Mouse (Mus musculus) limb, embryonic 11.5 days (tissue): ENCODE data around the gene Fshr. TPM values are rescaled to one million over a fixed set of nuclear protein-coding genes. Genes with fewer than 3 reads are reported as not detected.
"Not testable (repeated sequence)": the region's sequence is repeated elsewhere in the genome, so short reads cannot be mapped to it uniquely, and the experiment has no call there.

ENCODE experiments used
- ATAC-seq: fragments of 200-750 bp; cut with Nextera tagmentation; 2 replicates; pipeline ENCODE4 v1.8.0; 2017; ENCODE audit warnings: low read depth; ENCODE audit not compliant: insufficient number of reproducible peaks, low FRiP score, low TSS enrichment
- DNase-seq: peaks from one replicate; pipeline ENCODE4 v3.0.0-alpha.2; 2015; ENCODE audit warnings: low spot score
- H3K27ac ChIP-seq: fragments of 300-500 bp; sonication (generic); replicated peaks from 2 replicates; pipeline ENCODE4 v1.5.1; 2014; ENCODE audit warnings: low read depth, mild to moderate bottlenecking, low read length
- H3K27me3 ChIP-seq: fragments of 300-500 bp; sonication (generic); 2 replicates; pipeline ENCODE4 v1.6.1; 2014; ENCODE audit warnings: mild to moderate bottlenecking, low read length, mixed read lengths; ENCODE audit not compliant: control insufficient read depth, insufficient read depth
- H3K36me3 ChIP-seq: fragments of 300-500 bp; sonication (generic); 2 replicates; pipeline ENCODE4 v1.6.1; 2014; ENCODE audit warnings: mild to moderate bottlenecking, low read length, moderate library complexity, mixed read lengths; ENCODE audit not compliant: control insufficient read depth, insufficient read depth
- H3K4me1 ChIP-seq: fragments of 300-500 bp; sonication (generic); 2 replicates; pipeline ENCODE4 v1.6.1; 2014; ENCODE audit warnings: low read length, mixed read lengths; ENCODE audit not compliant: control insufficient read depth, insufficient read depth
- H3K4me2 ChIP-seq: fragments of 300-500 bp; sonication (generic); 2 replicates; pipeline ENCODE4 v1.6.1; 2014; ENCODE audit warnings: low read depth, mild to moderate bottlenecking, moderate library complexity; ENCODE audit not compliant: severe bottlenecking
- H3K4me3 ChIP-seq: fragments of 300-500 bp; sonication (generic); 2 replicates; pipeline ENCODE4 v1.5.1; 2014; ENCODE audit warnings: low read depth, low read length
- H3K9ac ChIP-seq: fragments of 300-500 bp; sonication (generic); 2 replicates; pipeline ENCODE4 v1.6.1; 2014; ENCODE audit warnings: mild to moderate bottlenecking, low read length
- H3K9me3 ChIP-seq: fragments of 300-500 bp; sonication (generic); 2 replicates; pipeline ENCODE4 v1.6.1; 2016; ENCODE audit warnings: low read length; ENCODE audit not compliant: control insufficient read depth
- WGBS: fragments of 180-500 bp; shearing (Covaris S2); extraction: QIAGEN DNeasy Blood & Tissue Kit; methylation state at CpG from one replicate; pipeline ENCODE4 v1.1.7; 2014; 5-methylcytosine and 5-hydroxymethylcytosine counted together
- polyA plus RNA-seq: library from polyadenylated mRNA; unstranded; fragments of >200 nt; fragmentation: Nextera tagmentation; extraction: Ambion mirVana; gene quantifications from 2 replicates; pipeline ENCODE4 v1.2.1, GENCODE M21; 2014

Gene Fshr
- polyA plus RNA-seq: not detected in 2 replicates

DNA sequence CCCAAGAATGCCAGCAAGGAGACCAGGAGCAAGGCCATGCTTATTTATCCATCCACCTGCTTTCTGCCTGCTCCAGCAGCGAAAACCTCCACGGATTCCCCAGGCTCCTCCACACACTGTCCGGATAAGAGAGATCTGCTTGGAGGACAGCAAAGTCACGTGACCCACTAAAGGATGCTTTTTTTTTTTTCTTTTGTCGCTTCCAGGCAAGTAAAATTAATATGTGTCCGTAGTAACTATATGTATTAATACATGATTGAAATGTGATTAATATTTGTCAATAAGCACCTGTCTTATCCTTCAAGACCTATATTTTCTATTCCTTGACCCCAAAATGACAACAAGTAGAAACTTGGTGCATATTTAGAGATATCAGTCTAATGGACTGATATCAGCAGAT, at the start of gene Fshr:
TSS of gene Fshr (minus strand) at position 101 of the 400 bp plus-strand sequence.
- no peak within 1 kb of the TSS for H3K4me3 ChIP-seq
- no peak for ATAC-seq
- H3K9ac ChIP-seq: no peak within 1 kb of the TSS
- H3K9me3 ChIP-seq: no peaks in the 10 kb centered on the region
- no peaks in the 10 kb centered on the region for H3K4me1 ChIP-seq
- H3K27ac ChIP-seq: no peak within 1 kb of the TSS
- no peaks in the 10 kb centered on the region for H3K27me3 ChIP-seq
- H3K4me2 ChIP-seq: no peak within 1 kb of the TSS
- DNase-seq: no peak
- WGBS: 89% methylated on average over 6 of the region's 6 CpGs
- no peaks in the 10 kb centered on the region for H3K36me3 ChIP-seq

DNA sequence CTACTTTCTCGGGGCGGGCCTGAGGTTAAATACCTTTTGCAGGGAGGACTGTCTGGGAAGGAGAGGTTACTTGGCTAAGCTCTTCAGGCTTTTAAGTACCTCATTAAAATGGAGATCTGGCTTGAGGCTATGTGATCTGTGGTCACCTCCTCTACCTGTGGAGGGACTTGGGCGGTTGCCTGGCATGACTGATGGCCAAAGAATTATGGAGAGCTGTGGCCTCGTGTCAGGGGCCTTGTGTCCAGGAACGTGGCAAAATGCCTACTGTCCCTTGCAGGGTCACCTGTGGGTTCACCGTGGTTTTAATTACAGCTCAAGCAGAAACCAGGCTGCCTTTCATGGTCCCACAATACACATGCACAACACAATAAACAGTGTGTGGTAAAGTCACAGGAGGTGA, 1.7 kb upstream of the Fshr start:
- 81% methylated on average over 6 of the region's 6 CpGs for whole genome bisulfite sequencing
- no peaks in the 10 kb centered on the region for H3K4me1 ChIP-seq
- H3K4me3 ChIP-seq: no peak overlapping the region
- H3K27me3 ChIP-seq: no peaks in the 10 kb centered on the region
- no peak overlapping the region for H3K27ac ChIP-seq
- no peak for ATAC-seq
- H3K9me3 ChIP-seq: no peaks in the 10 kb centered on the region
- DNase-seq: no peak
- no peak overlapping the region for H3K9ac ChIP-seq
- no peaks in the 10 kb centered on the region for H3K36me3 ChIP-seq
- H3K4me2 ChIP-seq: no peak overlapping the region

DNA sequence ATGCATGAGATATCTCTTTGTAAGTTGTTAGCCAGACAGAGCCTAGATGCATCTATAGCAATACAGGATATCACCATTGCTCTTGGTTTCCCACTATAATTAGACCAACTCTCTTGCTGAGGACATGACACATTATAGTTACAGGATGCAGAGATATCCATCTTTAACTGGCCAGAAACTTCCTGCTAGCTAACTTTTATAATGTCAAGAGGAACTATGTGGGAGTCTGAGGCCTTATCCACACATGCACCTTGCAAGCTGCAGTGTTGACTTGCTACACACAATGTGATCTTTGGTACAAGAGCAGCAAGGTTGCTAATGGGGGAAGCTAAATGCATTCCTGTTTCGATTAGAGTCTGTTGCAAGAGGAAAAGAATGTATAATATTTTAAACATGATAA, 26.9 kb downstream of the Fshr start:
- H3K4me1 ChIP-seq: no peaks in the 10 kb centered on the region
- H3K27ac ChIP-seq: no peak overlapping the region
- ATAC-seq (no peak), DNase-seq (no peak)
- H3K27me3 ChIP-seq: no peaks in the 10 kb centered on the region
- no peak overlapping the region for H3K9ac ChIP-seq
- WGBS: 76% methylated on average over 1 of the region's 1 CpGs
- H3K9me3 ChIP-seq: no peaks in the 10 kb centered on the region
- H3K4me2 ChIP-seq: no peak overlapping the region
- no peak overlapping the region for H3K4me3 ChIP-seq
- H3K36me3 ChIP-seq: no peaks in the 10 kb centered on the region

DNA sequence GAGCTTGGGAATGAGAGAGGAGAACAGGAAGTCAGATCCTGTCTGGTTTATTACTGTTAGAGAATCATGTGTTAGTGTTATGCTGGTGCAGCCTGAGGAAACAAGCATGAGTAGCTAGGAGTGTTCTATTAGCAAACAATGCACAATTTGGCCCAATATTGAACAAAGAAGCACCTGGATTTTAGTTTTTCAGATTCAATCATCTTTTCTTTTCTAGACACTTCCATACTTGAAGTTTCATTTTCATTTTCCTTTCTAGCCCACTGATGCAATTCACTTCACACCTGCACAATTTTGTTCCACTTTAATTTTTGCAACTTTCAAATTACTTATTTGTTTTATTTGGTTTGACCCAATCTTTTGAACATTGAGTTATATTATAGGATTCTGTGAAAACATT, 35.7 kb downstream of the Fshr start:
- H3K27ac ChIP-seq: no peak overlapping the region
- H3K27me3 ChIP-seq: no peaks in the 10 kb centered on the region
- H3K4me2 ChIP-seq: no peak overlapping the region
- no peaks in the 10 kb centered on the region for H3K9me3 ChIP-seq
- no peak for ATAC-seq
- no peak overlapping the region for H3K9ac ChIP-seq
- H3K4me1 ChIP-seq: no peaks in the 10 kb centered on the region
- DNase-seq: no peak
- H3K36me3 ChIP-seq: no peaks in the 10 kb centered on the region
- no peak overlapping the region for H3K4me3 ChIP-seq

DNA sequence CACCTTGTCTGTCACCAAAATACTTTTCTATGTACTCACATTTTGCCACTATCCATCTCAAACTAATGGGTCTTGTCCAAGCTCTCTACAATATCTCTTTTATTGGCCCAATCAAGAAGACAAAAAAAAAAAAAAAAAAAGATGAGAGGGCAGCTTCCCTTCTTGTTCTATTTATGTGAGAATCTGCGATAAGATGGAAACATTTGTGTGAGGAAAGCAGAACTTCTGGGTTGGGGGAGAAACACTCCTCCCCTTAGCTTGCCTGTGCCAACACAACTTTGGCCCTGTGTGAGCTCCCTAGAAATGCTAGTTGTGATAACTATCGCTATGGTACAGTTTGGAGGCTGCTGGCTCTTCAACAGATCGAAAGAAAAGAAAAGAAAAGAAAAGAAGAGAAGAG, 38.0 kb downstream of the Fshr start:
- Histone ChIP-seq H3K9ac (no peak overlapping the region), H3K36me3 (no peaks in the 10 kb centered on the region), H3K27me3 (no peaks in the 10 kb centered on the region), H3K9me3 (no peaks in the 10 kb centered on the region), H3K4me2 (no peak overlapping the region), H3K27ac (no peak overlapping the region), H3K4me3 (no peak overlapping the region), H3K4me1 (no peaks in the 10 kb centered on the region)
- no peak for ATAC-seq
- DNase-seq: no peak
- WGBS: 87% methylated on average over 3 of the region's 3 CpGs

DNA sequence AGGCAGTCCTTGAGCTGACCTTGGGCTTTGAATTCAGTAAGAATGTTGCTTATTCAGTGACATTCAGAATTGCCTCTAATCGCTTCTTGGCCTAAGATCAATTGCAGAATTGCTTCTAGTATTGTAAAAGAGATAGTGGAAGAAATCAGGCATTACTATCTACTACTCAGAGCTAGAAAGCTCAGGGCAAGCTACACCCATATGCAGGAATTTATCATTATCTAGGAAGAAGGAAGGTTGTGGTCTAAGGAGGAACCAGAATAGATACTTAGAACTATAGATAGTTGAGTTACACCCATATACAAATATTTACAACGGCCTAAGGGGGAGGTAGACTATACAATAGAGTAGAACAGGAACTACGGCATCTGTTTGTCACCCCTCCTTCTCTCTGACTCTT, 41.1 kb downstream of the Fshr start:
- not testable (repeated sequence) for H3K4me1 ChIP-seq, H3K36me3 ChIP-seq, H3K4me3 ChIP-seq, H3K4me2 ChIP-seq, H3K9ac ChIP-seq, H3K27me3 ChIP-seq, H3K27ac ChIP-seq, ATAC-seq, DNase-seq, H3K9me3 ChIP-seq
- 96% methylated on average over 3 of the region's 3 CpGs for WGBS

DNA sequence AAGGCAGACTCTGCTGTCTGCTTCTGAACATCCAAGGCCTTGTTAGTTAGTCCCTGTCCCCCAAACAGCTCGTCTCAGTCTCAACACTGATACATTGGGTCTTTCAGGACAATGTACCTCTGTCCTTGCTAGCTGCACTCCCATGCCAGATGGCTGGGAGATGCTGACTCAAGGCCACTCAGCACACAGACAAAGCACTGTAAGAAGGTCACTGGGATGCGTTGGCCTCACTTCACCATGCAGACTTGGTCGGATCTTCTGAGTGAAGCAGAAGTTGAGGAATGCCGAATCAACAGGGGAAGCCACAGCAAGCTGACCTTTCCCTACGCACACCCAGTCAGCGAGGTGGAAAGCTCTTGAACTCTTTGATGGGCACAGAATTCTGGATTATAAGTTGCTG, 55.7 kb downstream of the Fshr start:
- no peaks in the 10 kb centered on the region for H3K27me3 ChIP-seq
- WGBS: 87% methylated on average over 6 of the region's 6 CpGs
- no peaks in the 10 kb centered on the region for H3K36me3 ChIP-seq
- H3K4me3 ChIP-seq: no peak overlapping the region
- no peak overlapping the region for H3K27ac ChIP-seq
- no peaks in the 10 kb centered on the region for H3K9me3 ChIP-seq
- no peaks in the 10 kb centered on the region for H3K4me1 ChIP-seq
- ATAC-seq (no peak), DNase-seq (no peak)
- no peak overlapping the region for H3K4me2 ChIP-seq
- H3K9ac ChIP-seq: no peak overlapping the region

DNA sequence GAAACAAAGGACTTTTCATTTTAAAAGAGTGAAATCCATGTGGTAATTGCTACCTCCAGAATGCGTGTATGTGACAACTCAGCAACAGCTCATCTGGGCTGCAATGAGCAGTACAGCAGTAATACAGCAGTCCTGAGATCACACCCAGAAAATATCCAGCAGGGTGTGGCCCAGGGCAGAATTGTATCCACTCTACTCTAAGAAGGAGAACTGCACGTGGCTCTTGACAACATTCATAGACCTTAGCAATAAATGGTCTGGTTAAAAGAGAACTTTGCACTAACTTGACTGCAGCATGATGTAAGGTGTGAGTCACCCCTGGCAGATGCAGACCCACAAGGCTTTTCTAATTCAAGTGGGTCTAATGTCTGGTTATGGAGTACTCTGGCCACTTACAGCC, 80.5 kb downstream of the Fshr start:
- Histone ChIP-seq H3K4me1 (no peaks in the 10 kb centered on the region), H3K27me3 (no peaks in the 10 kb centered on the region), H3K9me3 (no peaks in the 10 kb centered on the region), H3K27ac (no peak overlapping the region), H3K36me3 (no peaks in the 10 kb centered on the region), H3K9ac (no peak overlapping the region), H3K4me2 (no peak overlapping the region), H3K4me3 (no peak overlapping the region)
- WGBS: 77% methylated on average over 2 of the region's 2 CpGs
- DNase-seq: no peak
- no peak for ATAC-seq

DNA sequence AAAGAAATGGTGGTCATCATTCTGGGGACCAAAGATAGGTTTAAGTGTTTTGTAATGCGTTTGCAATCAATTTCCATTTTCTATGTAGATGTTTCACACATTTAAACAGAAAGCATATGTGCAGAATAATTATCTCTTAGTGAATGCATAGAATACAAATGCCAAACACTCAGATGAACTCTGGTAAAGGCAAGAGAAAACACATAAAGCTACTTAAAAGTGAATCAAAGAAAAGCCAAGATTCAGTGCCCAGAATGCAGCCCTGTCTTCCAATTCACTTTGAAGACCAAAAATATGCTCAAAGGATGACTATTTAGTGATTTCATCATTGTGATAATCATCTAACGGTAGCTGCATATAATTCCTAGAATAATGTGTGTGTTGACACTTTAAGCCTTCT, 81.2 kb downstream of the Fshr start:
- no peaks in the 10 kb centered on the region for H3K9me3 ChIP-seq
- H3K27me3 ChIP-seq: no peaks in the 10 kb centered on the region
- no peak overlapping the region for H3K9ac ChIP-seq
- no peak overlapping the region for H3K27ac ChIP-seq
- no peak overlapping the region for H3K4me3 ChIP-seq
- ATAC-seq (no peak), DNase-seq (no peak)
- no peaks in the 10 kb centered on the region for H3K4me1 ChIP-seq
- no peaks in the 10 kb centered on the region for H3K36me3 ChIP-seq
- 80% methylated on average over 2 of the region's 2 CpGs for WGBS
- no peak overlapping the region for H3K4me2 ChIP-seq
